10 mouse cellular contexts compared by ENCODE assay signal in genomic region chr12:83633807-83634206, GRCm38 (mm10). TPM values are rescaled to one million over a fixed set of nuclear protein-coding genes. Genes with fewer than 3 reads are reported as not detected.
DNase-seq lines count a peak whose midpoint lies in the region; ATAC-seq and TF ChIP-seq lines count a peak whose summit lies in the region.
"Had no signal": no experiment of that assay in that cellular context is flagged by ENCODE, and none has a peak within 500 bp of the region (broad histone marks: within the 10 kb centered on the region; RNA-seq: fewer than 3 reads in every experiment).

No protein-coding gene starts in this region.

- H3K27me3 ChIP-seq in heart, postnatal 0 days (ENCODE audit: control insufficient read depth, insufficient read depth, low read length) = no peaks in the 10 kb centered on the region
- no peaks in the 10 kb centered on the region for H3K27me3 ChIP-seq in G1E (ENCODE audit: insufficient read depth, low read length)
- no peaks in the 10 kb centered on the region for H3K27me3 ChIP-seq in hindbrain, embryonic 12.5 days
- H3K27me3 ChIP-seq in midbrain, embryonic 11.5 days (ENCODE audit: control insufficient read depth, insufficient read depth, low read length) = no peaks in the 10 kb centered on the region

- no peak for TF ChIP-seq EP300 in heart, postnatal 0 days (IDR thresholded peaks at IDR 0.05; ENCODE audit: low read depth)

- TF ChIP-seq CTCF in heart, postnatal 0 days (IDR thresholded peaks at IDR 0.05; ENCODE audit: low read depth) = no peak
- no peak for TF ChIP-seq CTCF in G1E (IDR thresholded peaks at IDR 0.05; ENCODE audit: low read depth, low read length)

- H3K9me3 ChIP-seq in heart, postnatal 0 days (replicated peaks; ENCODE audit: control insufficient read depth, low read length) = no peaks in the 10 kb centered on the region
- H3K9me3 ChIP-seq in G1E (replicated peaks) = no peaks in the 10 kb centered on the region
- H3K9me3 ChIP-seq in hindbrain, embryonic 12.5 days (replicated peaks) = no peaks in the 10 kb centered on the region
- H3K9me3 ChIP-seq in midbrain, embryonic 11.5 days (ENCODE audit: control insufficient read depth, low read length) = no peaks in the 10 kb centered on the region

- peaks cover 17% of the 10 kb centered on the region for H3K36me3 ChIP-seq in heart, postnatal 0 days (replicated peaks; ENCODE audit: control insufficient read depth, insufficient read depth, low read length)
- peaks cover 34% of the 10 kb centered on the region for H3K36me3 ChIP-seq in G1E (replicated peaks)
- peaks cover 23% of the 10 kb centered on the region for H3K36me3 ChIP-seq in hindbrain, embryonic 12.5 days
- H3K36me3 ChIP-seq in midbrain, embryonic 11.5 days (ENCODE audit: control insufficient read depth, insufficient read depth, low read length) = peaks cover 6% of the 10 kb centered on the region

- no peak overlapping the region for H3K9ac ChIP-seq in heart, postnatal 0 days (replicated peaks; ENCODE audit: low read depth, low read length)
- H3K9ac ChIP-seq in hindbrain, embryonic 12.5 days = no peak overlapping the region
- H3K9ac ChIP-seq in midbrain, embryonic 11.5 days (ENCODE audit: low read length) = no peak overlapping the region

- H3K4me1 ChIP-seq in heart, postnatal 0 days (ENCODE audit: control insufficient read depth, insufficient read depth) = no peaks in the 10 kb centered on the region
- H3K4me1 ChIP-seq in G1E (ENCODE audit: insufficient read depth, low read depth, low read length) = peaks cover 18% of the 10 kb centered on the region
- 0 out of 2 replicates have a peak, but pooled peaks cover 5% of the 10 kb centered on the region for H3K4me1 ChIP-seq in hindbrain, embryonic 12.5 days
- H3K4me1 ChIP-seq in midbrain, embryonic 11.5 days (ENCODE audit: control insufficient read depth, insufficient read depth, low read length) = peaks cover 4% of the 10 kb centered on the region; the same call in 1 of the 2 replicates

- H3K27ac ChIP-seq in heart, postnatal 0 days (ENCODE audit: low read depth) = no peak overlapping the region
- no peak overlapping the region for H3K27ac ChIP-seq in hindbrain, embryonic 12.5 days
- H3K27ac ChIP-seq in midbrain, embryonic 11.5 days (ENCODE audit: low read depth, low read length) = no peak overlapping the region

- H3K4me3 ChIP-seq in heart, postnatal 0 days (ENCODE audit: low read depth, low read length) = 0 out of 2 replicates have a peak overlapping the region, but pooled peaks have one; percentile 82
- H3K4me3 ChIP-seq in G1E (ENCODE audit: low read depth, low read length) = peak overlapping the region; percentile 90; the same call in 1 of the 2 replicates
- H3K4me3 ChIP-seq in hindbrain, embryonic 12.5 days = no peak overlapping the region
- no peak overlapping the region for H3K4me3 ChIP-seq in midbrain, embryonic 11.5 days (ENCODE audit: low read depth, low read length)

- ATAC-seq in heart, postnatal 0 days (ENCODE audit: insufficient read depth, low read depth) = no peak
- ATAC-seq in G1E (ENCODE audit: extremely low read depth, insufficient number of reproducible peaks, low FRiP score, poor library complexity, severe bottlenecking) = no peak
- ATAC-seq in hindbrain, embryonic 12.5 days (ENCODE audit: low FRiP score) = no peak
- no peak for ATAC-seq in midbrain, embryonic 11.5 days (ENCODE audit: low FRiP score)
- no peak for ATAC-seq in activated CD4-positive, CD25-positive, alpha-beta regulatory T cell, adult 4 months

- DNase-seq in heart, postnatal 0 days (ENCODE audit: low spot score) = no peak
- DNase-seq in heart, adult 8-10 months (ENCODE audit: low spot score) = no peak
- DNase-seq in G1E (ENCODE audit: low spot score) = no peak
- no peak for DNase-seq in midbrain, embryonic 11.5 days (ENCODE audit: low spot score, missing footprints)
- no peak for DNase-seq in ovary, postnatal 36 days (ENCODE audit: low spot score)
- no peak for DNase-seq in B cell, adult 2 months
- DNase-seq: cerebellum, adult 8-10 months; thymus, postnatal 25 days had no signal

- peak overlapping the region; percentile 94; the same call in 1 of the 2 replicates for H3K4me2 ChIP-seq in heart, postnatal 0 days (ENCODE audit: low read depth, low read length)
- H3K4me2 ChIP-seq in hindbrain, embryonic 12.5 days (replicated peaks) = peak overlapping the region; percentile 60
- peak overlapping the region; percentile 51; the same call in 1 of the 2 replicates for H3K4me2 ChIP-seq in midbrain, embryonic 11.5 days

- 46% methylated on average over 2 of the region's 2 CpGs for WGBS in heart, postnatal 0 days
- 50% methylated on average over 2 of the region's 2 CpGs for WGBS in hindbrain, embryonic 12.5 days
- WGBS in midbrain, embryonic 11.5 days = 60% methylated on average over 2 of the region's 2 CpGs

RNA-seq across cellular contexts. Expression of gene Rbm25, which starts 2.8 kb away (rescaled TPM):
- total RNA-seq in heart, postnatal 0 days (2014; rRNA removed; ENCODE audit: low replicate concordance) = 54.0 and 79.6 TPM in 2 replicates
- 109 and 115 TPM in 2 replicates for polyA plus RNA-seq in heart, postnatal 0 days (2015; fragmentation: Nextera tagmentation; extraction: Ambion mirVana)
- 10 to 100 TPM; 38.8 to 51.6 (median 44.8) TPM for total RNA-seq in heart, adult 8-10 months (2022)
- total RNA-seq in G1E (2014; fragmentation: Nextera tagmentation) = 1,277 and 1,301 TPM in 2 replicates
- 382 and 467 TPM in 2 replicates for total RNA-seq in G1E (2017)
- polyA plus RNA-seq in G1E (2012) = 105 and 153 TPM in 2 replicates
- polyA plus RNA-seq in hindbrain, embryonic 12.5 days (2016; fragmentation: Nextera tagmentation; extraction: Ambion mirVana) = 286 and 304 TPM in 2 replicates
- 262 and 278 TPM in 2 replicates for polyA plus RNA-seq in midbrain, embryonic 11.5 days (2014; fragmentation: Nextera tagmentation; extraction: Ambion mirVana)
- polyA plus RNA-seq in activated CD4-positive, CD25-positive, alpha-beta regulatory T cell, adult 4 months (2017; shearing (Covaris generic)) = 100 to 1,000 TPM; 387 to 393 TPM

RNA-seq across cellular contexts. Expression of gene Zfyve1, which starts 36.8 kb away (rescaled TPM):
- 18.0 and 25.5 TPM in 2 replicates for total RNA-seq in heart, postnatal 0 days (2014; rRNA removed; ENCODE audit: low replicate concordance)
- polyA plus RNA-seq in heart, postnatal 0 days (2015; fragmentation: Nextera tagmentation; extraction: Ambion mirVana) = 10.0 and 10.5 TPM in 2 replicates
- total RNA-seq in heart, adult 8-10 months (2022) = 10 to 100 TPM; 12.4 to 16.9 (median 14.4) TPM
- total RNA-seq in G1E (2014; fragmentation: Nextera tagmentation) (19.9 and 33.3 TPM in 2 replicates), G1E (2017) (27.9 and 28.4 TPM in 2 replicates)
- polyA plus RNA-seq in G1E (2012) = 12.1 and 13.6 TPM in 2 replicates
- polyA plus RNA-seq in hindbrain, embryonic 12.5 days (2016; fragmentation: Nextera tagmentation; extraction: Ambion mirVana) = 35.0 and 37.7 TPM in 2 replicates
- 19.4 and 21.4 TPM in 2 replicates for polyA plus RNA-seq in midbrain, embryonic 11.5 days (2014; fragmentation: Nextera tagmentation; extraction: Ambion mirVana)
- 10 to 100 TPM in 1 of 2 experiments, 1 to 10 TPM in 1; 8.1 to 12.2 TPM for polyA plus RNA-seq in activated CD4-positive, CD25-positive, alpha-beta regulatory T cell, adult 4 months (2017; shearing (Covaris generic))

RNA-seq across cellular contexts. Expression of gene Psen1, which starts 54.1 kb away (rescaled TPM):
- 27.6 and 28.9 TPM in 2 replicates for total RNA-seq in heart, postnatal 0 days (2014; rRNA removed; ENCODE audit: low replicate concordance)
- 29.9 and 33.3 TPM in 2 replicates for polyA plus RNA-seq in heart, postnatal 0 days (2015; fragmentation: Nextera tagmentation; extraction: Ambion mirVana)
- 10 to 100 TPM; 30.1 to 40.0 (median 34.9) TPM for total RNA-seq in heart, adult 8-10 months (2022)
- total RNA-seq in G1E (2014; fragmentation: Nextera tagmentation) (123 and 134 TPM in 2 replicates), G1E (2017) (59.8 and 74.3 TPM in 2 replicates)
- 26.3 and 32.5 TPM in 2 replicates for polyA plus RNA-seq in G1E (2012)
- 77.5 and 80.0 TPM in 2 replicates for polyA plus RNA-seq in hindbrain, embryonic 12.5 days (2016; fragmentation: Nextera tagmentation; extraction: Ambion mirVana)
- 75.2 and 76.2 TPM in 2 replicates for polyA plus RNA-seq in midbrain, embryonic 11.5 days (2014; fragmentation: Nextera tagmentation; extraction: Ambion mirVana)
- polyA plus RNA-seq in activated CD4-positive, CD25-positive, alpha-beta regulatory T cell, adult 4 months (2017; shearing (Covaris generic)) = 100 to 1,000 TPM in 1 of 2 experiments, 10 to 100 TPM in 1; 95.7 to 120 TPM

Comparison
In these comparisons a context has a peak if more than half of its experiments do, and no peak if none do; other contexts are left out.
1. H3K4me3 ChIP-seq: peak in heart, postnatal 0 days (single experiment) and G1E (single experiment); none in hindbrain, embryonic 12.5 days (single experiment) and midbrain, embryonic 11.5 days (single experiment).
2. Peak in every context shown above with its lines, with median percentiles within 50 percentile points of each other: H3K4me2 ChIP-seq.